Mouse (Mus musculus) lung, adult 2 months (tissue): ENCODE data around the gene Mmd2. TPM values are rescaled to one million over a fixed set of nuclear protein-coding genes. Genes with fewer than 3 reads are reported as not detected.

Experiments used
- DNase-seq: peaks from one replicate; pipeline ENCODE4 v3.0.0; 2022
- H3K4me1 ChIP-seq: fragments of 200-500 bp; 2 replicates; pipeline ENCODE4 v1.6.1; 2011; ENCODE audit warnings: low read length; ENCODE audit not compliant: control insufficient read depth, insufficient read depth
- H3K4me3 ChIP-seq: fragments of 200-500 bp; replicated peaks from 2 replicates; pipeline ENCODE3; 2011; ENCODE audit warnings: low read depth, mild to moderate bottlenecking, control low read depth, low read length; ENCODE audit errors: extremely low read depth
- CTCF ChIP-seq: fragments of 200-500 bp; IDR thresholded peaks from 2 replicates; pipeline ENCODE4 v1.5.1; 2011; ENCODE audit warnings: mild to moderate bottlenecking, low read length, control low read depth; ENCODE audit not compliant: insufficient read depth
- POLR2A ChIP-seq: fragments of 200-500 bp; IDR thresholded peaks from 2 replicates; pipeline ENCODE4 v1.6.1; 2011; ENCODE audit warnings: low read depth, mild to moderate bottlenecking, control low read depth, low read length, borderline replicate concordance; ENCODE audit errors: extremely low read depth
- WGBS: fragments of 180-500 bp; shearing (Covaris S2); methylation state at CpG from one replicate; pipeline ENCODE4 v1.1.7; 2018; 5-methylcytosine and 5-hydroxymethylcytosine counted together
- polyA plus RNA-seq: library from polyadenylated mRNA; depleted of rRNA; stranded (reverse); fragments of >200 nt; gene quantifications from 2 replicates; pipeline ENCODE4 v1.2.3, GENCODE M21; 2012

The Mmd2 gene
- polyA plus RNA-seq, 1 experiment, result 0.14 TPM

DNA sequence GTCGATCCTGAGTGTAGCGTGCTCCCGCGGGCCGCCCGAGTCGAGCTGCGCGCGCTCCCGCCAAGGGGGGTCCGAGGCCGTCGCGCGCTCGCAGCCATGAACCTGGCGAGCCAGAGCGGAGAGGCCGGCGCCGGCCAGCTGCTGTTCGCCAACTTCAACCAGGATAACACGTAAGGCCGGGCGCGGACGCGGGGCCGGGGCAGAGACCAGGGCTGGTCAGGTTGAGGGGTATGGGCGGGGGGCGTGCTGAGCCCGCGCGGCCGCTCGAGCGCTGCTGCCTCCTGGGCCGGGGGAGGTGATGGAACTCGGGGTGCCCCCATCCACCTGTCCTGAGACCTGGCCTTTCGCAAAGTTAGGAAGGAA, 21.0 kb upstream of the Mmd2 start:
- Histone ChIP-seq H3K4me3 (peak overlapping the region; percentile 76), H3K4me1 (peaks cover 8% of the 10 kb centered on the region)
- under 1% methylated on average over 41 of the region's 41 CpGs for WGBS
- TF ChIP-seq CTCF, result no peak
- no peak for TF ChIP-seq POLR2A
- DNase-seq, result no peak

DNA sequence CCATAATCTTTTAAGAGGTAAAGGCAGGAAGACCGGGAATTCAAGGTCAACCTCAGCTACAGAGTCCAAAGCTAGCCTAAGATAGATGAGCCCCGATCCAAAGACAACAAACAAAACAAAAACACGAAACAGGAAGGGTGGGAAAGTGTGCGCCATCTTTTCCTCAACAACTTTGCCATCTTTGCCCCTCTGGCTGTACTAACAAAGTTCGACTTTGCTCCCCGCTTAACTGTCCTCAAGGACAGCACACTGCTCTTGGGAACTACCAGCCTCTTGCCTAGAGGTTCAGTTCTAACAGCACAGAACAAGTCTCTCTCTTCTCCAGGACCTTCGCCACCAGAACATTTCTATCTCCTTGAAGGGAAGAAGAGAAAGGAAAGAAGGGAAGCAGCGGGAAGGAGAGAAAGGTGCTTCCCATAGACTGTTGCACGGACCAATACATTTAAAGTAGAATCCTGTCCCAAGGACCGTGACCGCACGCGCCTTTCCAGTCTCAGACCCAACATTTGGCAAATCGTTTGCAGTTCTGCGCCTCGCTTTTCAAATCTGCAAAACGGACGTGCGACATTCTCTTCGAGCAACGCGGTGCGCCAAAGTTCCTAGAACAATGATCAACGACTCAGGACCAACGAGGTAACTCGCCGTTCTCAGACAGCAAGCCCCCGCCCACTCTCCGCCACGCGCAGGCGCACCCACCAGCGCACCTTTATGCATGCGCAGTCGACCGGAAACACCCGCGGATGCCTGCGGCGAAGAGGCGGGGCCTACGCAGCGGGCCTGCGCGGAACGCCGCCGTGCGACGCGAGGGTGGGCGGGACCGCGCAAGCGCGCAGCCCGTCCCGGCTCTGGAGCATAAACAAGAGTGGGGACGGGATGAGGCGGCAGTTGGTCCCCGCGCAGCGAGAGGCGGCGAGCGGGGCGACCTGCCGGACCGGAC, 20.4 kb upstream of the Mmd2 start:
- DNase-seq, result peak; percentile 95
- TF ChIP-seq POLR2A, result peak; percentile 69; the same call in 1 of the 2 replicates
- TF ChIP-seq CTCF, result no peak
- peaks cover 8% of the 10 kb centered on the region for H3K4me1 ChIP-seq
- peak overlapping the region; percentile 93 for H3K4me3 ChIP-seq
- WGBS, result under 1% methylated on average over 69 of the region's 69 CpGs

DNA sequence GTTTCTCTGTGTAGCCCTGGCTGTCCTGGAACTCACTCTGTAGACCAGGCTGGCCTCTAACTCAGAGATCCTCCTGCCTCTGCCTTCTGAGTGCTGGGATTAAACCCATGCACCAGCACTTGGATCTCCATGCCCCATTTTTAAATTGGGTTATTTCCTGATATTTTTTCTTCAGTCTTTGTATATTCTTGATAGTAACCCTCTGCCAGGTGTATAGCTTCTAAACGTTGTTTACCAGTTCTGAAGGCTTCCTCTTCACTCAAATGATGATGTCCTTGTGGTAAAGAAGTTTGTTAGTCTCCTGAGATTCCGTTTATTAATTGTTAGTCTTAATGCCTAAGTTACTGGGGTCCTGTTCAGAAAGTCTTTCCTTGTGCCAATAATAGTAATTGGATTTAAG, 18.8 kb upstream of the Mmd2 start, which contains the start of gene Wipi2:
Gene Wipi2, plus strand, starts transcription at position 301 of the 400 bp plus-strand sequence.
- no peak for DNase-seq
- TF ChIP-seq CTCF, result no peak
- TF ChIP-seq POLR2A, result no peak
- Histone ChIP-seq H3K4me3 (no peak within 1 kb of the TSS), H3K4me1 (peaks cover 8% of the 10 kb centered on the region)
- 85% methylated on average over 2 of the region's 2 CpGs for WGBS

DNA sequence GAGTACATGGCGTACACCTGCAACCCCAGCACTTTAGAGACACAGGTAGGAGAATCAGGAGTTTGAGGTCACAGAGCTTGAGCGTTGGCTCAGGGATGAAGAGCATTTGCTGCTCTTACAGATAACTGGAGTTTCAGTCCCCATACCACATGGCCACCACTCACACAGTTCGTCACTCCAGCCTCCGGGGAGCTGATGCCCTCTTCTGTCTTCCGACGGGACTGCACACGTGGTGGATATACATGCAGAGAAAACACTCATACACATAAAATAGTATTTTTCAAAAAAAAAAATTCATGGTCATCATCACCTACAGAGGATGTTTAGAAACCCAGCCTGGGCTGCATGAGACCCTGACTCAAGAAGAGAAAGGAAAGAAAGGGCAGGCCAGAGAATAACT, 14.5 kb upstream of the Mmd2 start:
- no peak for DNase-seq
- no peak for TF ChIP-seq POLR2A
- no peak for TF ChIP-seq CTCF
- Histone ChIP-seq H3K4me1 (no peaks in the 10 kb centered on the region), H3K4me3 (no peak overlapping the region)
- 88% methylated on average over 7 of the region's 7 CpGs for WGBS

DNA sequence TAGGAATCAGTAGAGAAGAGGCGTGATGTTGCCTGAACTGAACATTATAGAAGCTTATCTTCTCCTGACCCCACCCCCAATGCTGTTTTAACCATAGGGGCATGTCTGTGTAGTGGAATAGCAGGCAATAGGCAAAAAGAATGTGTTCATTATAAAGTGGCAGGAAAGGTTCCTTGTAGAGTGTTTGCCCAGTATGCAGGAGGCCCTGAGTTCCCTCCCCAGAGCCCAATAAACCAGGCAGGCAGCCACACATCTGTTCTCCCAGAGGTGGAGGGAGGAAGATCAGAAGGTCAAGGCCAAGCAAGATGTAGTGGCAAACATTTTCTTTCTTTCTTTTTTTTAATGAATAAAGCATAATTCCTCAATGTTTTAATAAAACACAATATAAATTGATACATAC, 13.5 kb upstream of the Mmd2 start:
- Histone ChIP-seq H3K4me1 (no peaks in the 10 kb centered on the region), H3K4me3 (no peak overlapping the region)
- 53% methylated on average over 1 of the region's 1 CpGs for WGBS
- no peak for DNase-seq
- TF ChIP-seq POLR2A, result no peak
- no peak for TF ChIP-seq CTCF

DNA sequence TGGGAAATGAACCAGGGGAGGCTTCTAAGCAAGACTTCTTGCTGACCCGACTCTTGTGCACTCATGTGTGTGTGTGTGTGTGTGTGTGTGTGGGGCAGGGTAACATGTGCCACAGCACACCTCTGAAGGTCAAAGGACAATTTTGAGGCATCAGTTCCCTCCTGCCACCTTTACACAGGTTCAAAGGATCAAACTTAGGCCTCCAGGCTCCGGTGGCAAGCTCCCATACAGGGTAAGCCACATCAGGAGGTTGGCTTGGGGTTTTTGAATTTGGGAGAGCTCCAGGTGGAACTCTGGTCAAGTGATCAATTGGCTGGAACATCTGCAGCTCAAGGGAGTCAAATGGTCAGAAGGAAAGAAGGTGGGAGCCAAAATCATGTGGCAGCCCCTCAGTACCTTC, 12.8 kb upstream of the Mmd2 start:
- WGBS, result 49% methylated on average over 2 of the region's 2 CpGs
- no peak for TF ChIP-seq CTCF
- no peak for TF ChIP-seq POLR2A

DNA sequence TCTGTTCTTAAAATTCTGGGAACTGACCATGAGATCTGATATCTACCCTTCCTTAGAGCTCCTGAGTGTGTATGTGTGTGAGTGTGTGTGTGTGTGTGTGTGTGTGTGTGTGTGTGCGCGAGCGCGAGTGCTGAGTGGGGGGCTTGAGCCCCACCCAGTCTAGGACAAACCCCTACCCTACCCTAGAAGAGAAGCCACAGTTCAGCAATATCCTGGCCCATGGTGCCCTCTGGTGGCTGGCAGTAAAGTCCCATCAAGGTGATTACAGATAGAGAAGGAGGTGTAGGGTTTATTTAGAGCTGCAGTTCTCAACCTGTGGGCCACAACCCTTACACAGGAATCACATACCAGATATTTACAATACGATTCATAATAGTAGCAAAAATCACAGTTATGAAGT, 11.3 kb upstream of the Mmd2 start:
- no peak for TF ChIP-seq POLR2A
- peak; percentile 50 for TF ChIP-seq CTCF
- DNase-seq, result peak; percentile 12
- Histone ChIP-seq H3K4me3 (no peak overlapping the region), H3K4me1 (no peaks in the 10 kb centered on the region)
- WGBS, result 12% methylated on average over 5 of the region's 5 CpGs

More for the DNA sequence above, 12.8 kb upstream of the Mmd2 start:
- no peak overlapping the region for H3K4me3 ChIP-seq
- no peak for DNase-seq
- no peaks in the 10 kb centered on the region for H3K4me1 ChIP-seq

DNA sequence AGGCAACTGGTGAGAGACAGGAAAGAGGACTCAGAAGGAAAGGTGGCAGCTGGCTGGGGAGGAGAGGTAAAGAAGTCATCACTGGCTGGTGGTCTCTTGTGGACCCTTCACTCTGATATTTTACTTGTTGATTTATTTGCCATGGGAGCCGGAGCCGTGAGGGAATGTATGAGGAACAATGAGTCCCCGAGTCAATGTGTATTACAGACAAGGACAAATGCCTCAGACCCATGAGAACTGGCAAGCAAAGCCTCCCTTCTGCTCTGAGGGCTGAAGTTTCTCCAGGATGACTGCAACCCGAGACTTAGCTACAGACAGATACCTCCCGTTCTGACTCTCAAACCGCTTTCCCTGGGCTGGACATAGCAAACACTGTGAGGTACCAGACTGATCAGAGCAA, 7.7 kb upstream of the Mmd2 start:
- H3K4me3 ChIP-seq, result no peak overlapping the region
- WGBS, result 44% methylated on average over 6 of the region's 6 CpGs
- TF ChIP-seq CTCF, result no peak
- no peak for TF ChIP-seq POLR2A
- H3K4me1 ChIP-seq, result no peaks in the 10 kb centered on the region
- DNase-seq, result no peak

DNA sequence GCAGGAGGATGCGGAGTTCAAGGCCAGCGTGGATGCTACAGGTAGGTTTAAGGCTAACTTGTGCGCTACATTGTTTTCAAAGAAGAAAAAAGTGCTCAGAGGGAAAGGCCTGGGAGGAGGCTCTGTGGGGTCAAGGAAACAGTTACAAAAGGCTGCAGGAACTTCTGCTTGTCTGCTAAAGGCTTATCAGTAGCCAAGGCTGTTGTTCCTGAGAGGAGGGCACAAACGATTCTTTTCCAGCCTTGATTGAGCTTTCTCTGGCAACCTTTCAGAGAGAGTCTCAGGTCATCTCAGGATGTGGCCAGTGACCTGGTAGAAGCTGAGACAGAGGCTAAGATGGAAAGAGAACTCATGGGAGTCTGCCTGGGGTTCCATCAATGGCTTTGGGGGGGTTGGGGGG, 7.0 kb upstream of the Mmd2 start:
- WGBS, result 68% methylated on average over 4 of the region's 4 CpGs
- Histone ChIP-seq H3K4me3 (no peak overlapping the region), H3K4me1 (no peaks in the 10 kb centered on the region)
- DNase-seq, result no peak
- no peak for TF ChIP-seq CTCF
- TF ChIP-seq POLR2A, result no peak

DNA sequence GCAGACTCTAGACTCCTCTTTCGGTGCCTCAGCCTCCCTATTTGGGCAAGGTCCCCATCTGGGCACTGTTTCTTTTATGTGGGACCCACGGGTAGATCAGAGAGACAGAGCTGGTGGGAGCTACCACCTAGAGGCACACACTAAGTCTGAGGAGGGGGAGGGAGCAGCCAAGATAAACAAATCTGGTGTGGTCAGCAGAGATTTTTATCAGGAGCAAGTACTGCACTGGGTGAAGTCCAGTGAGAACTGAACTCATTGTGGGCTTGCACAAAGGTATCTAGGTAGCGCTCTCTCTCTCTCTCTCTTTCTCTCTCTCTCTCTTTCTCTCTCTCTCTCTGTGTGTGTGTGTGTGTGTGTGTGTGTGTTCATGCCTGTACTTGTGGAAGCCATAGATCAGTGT, 5.9 kb upstream of the Mmd2 start:
- Histone ChIP-seq H3K4me3 (no peak overlapping the region), H3K4me1 (no peaks in the 10 kb centered on the region)
- no peak for DNase-seq
- TF ChIP-seq CTCF, result no peak
- 50% methylated on average over 3 of the region's 3 CpGs for WGBS
